Mouse (Mus musculus): Measurements from ENCODE around the gene Serpinb1a. TPM values are rescaled to one million over a fixed set of nuclear protein-coding genes. Genes with fewer than 3 reads are reported as not detected.

The Serpinb1a gene
- polyA plus RNA-seq, 1 experiment from 2014 or later: 2.2 TPM

Other genes with a start within 250 kb of the Serpinb1a start
- gene Mylk4, start 67.2 kb downstream of the Serpinb1a start, polyA plus RNA-seq (2016; fragmentation: Nextera tagmentation; extraction: Ambion mirVana): 0.17 TPM in 1 of 2 replicates, not detected in the other
- 32.4 and 33.7 TPM in 2 replicates for gene Wrnip1, start 49.1 kb downstream of the Serpinb1a start, polyA plus RNA-seq (2016; fragmentation: Nextera tagmentation; extraction: Ambion mirVana)
- not detected in 2 replicates for gene D930007J09Rik, start 48.3 kb downstream of the Serpinb1a start, polyA plus RNA-seq (2016; fragmentation: Nextera tagmentation; extraction: Ambion mirVana)
- gene Serpinb1c, start 47.0 kb upstream of the Serpinb1a start, polyA plus RNA-seq (2016; fragmentation: Nextera tagmentation; extraction: Ambion mirVana): not detected in 2 replicates
- 0.41 and 0.66 TPM in 2 replicates for gene Serpinb6b, start 114.0 kb upstream of the Serpinb1a start, polyA plus RNA-seq (2016; fragmentation: Nextera tagmentation; extraction: Ambion mirVana)
- gene Serpinb9, start 152.1 kb upstream of the Serpinb1a start, polyA plus RNA-seq (2016; fragmentation: Nextera tagmentation; extraction: Ambion mirVana): 1.1 and 1.2 TPM in 2 replicates
- 0.11 TPM in 1 of 2 replicates, not detected in the other for gene Serpinb9b, start 176.2 kb upstream of the Serpinb1a start, polyA plus RNA-seq (2016; fragmentation: Nextera tagmentation; extraction: Ambion mirVana)
- 0.26 and 0.34 TPM in 2 replicates for gene Serpinb1b, start 227.4 kb upstream of the Serpinb1a start, polyA plus RNA-seq (2016; fragmentation: Nextera tagmentation; extraction: Ambion mirVana)